Mouse (Mus musculus) CH12.LX (cell line): ENCODE measurements at regions not wholly inside any gene's neighbourhood (a gene's known extent, or its start where the extent isn't known, plus 50 kb on each side); places are given as distances from the start of the nearest gene placed in this dataset.

Experiments used
- DNase-seq: peaks from one replicate; pipeline ENCODE4 v3.0.0-alpha.2; 2013; ENCODE audit errors: extremely low read depth
- H3K27ac ChIP-seq: 2 replicates; pipeline ENCODE4 v1.5.1; 2012; ENCODE audit warnings: low read depth, mild to moderate bottlenecking, control low read depth, moderate library complexity; ENCODE audit not compliant: insufficient read depth
- H3K27me3 ChIP-seq: replicated peaks from 2 replicates; pipeline ENCODE3; 2012; ENCODE audit warnings: inconsistent platforms
- H3K36me3 ChIP-seq, 2 experiments: replicated peaks in 1 of 2; 2 replicates each; pipeline versions ENCODE3 to v1.6.1; 2012; ENCODE audit warnings: inconsistent platforms in 1 of 2, low read length in 1 of 2, mild to moderate bottlenecking in 1 of 2, mixed read lengths in 1 of 2, moderate library complexity in 1 of 2; ENCODE audit not compliant: control insufficient read depth in 1 of 2, insufficient read depth in 1 of 2
- H3K4me1 ChIP-seq, 2 experiments: 2 replicates each; pipeline ENCODE4 v1.6.1; 2012; ENCODE audit warnings: inconsistent platforms in 1 of 2, moderate library complexity in 1 of 2; ENCODE audit not compliant: insufficient read depth in 2 of 2, control insufficient read depth in 1 of 2
- H3K4me2 ChIP-seq: 2 replicates; pipeline ENCODE4 v1.6.1; 2012; ENCODE audit warnings: low read depth, mild to moderate bottlenecking, control low read depth; ENCODE audit not compliant: poor library complexity, insufficient read depth, severe bottlenecking
- H3K4me3 ChIP-seq, 3 experiments: fragments of 150-350 bp in 1 of 3; sonication (generic) in 1 of 3; replicated peaks in 1 of 3; 2 replicates each; pipeline versions ENCODE3 to v1.5.1; 2011 to 2012; ENCODE audit warnings: low read depth in 2 of 3, low read length in 2 of 3, mild to moderate bottlenecking in 2 of 3, moderate library complexity in 2 of 3, control low read depth in 1 of 3, improper control_type of control experiment in 1 of 3, inconsistent platforms in 1 of 3, mixed read lengths in 1 of 3; ENCODE audit not compliant: poor library complexity in 1 of 3
- H3K79me2 ChIP-seq: replicated peaks from 2 replicates; pipeline ENCODE4 v1.6.1; 2012; ENCODE audit warnings: mild to moderate bottlenecking, moderate library complexity; ENCODE audit not compliant: control insufficient read depth, poor library complexity, insufficient read depth, severe bottlenecking; ENCODE audit errors: extremely low read depth
- H3K9ac ChIP-seq: 2 replicates; pipeline ENCODE4 v1.6.1; 2012; ENCODE audit warnings: low read depth, mild to moderate bottlenecking, control low read depth, moderate library complexity; ENCODE audit not compliant: insufficient read depth
- H3K9me3 ChIP-seq: replicated peaks from 2 replicates; pipeline ENCODE3; 2012; ENCODE audit warnings: low read length, inconsistent platforms, mixed read lengths
- BHLHE40 ChIP-seq: IDR thresholded peaks from 2 replicates; pipeline ENCODE4 v1.6.1; 2011; ENCODE audit warnings: mild to moderate bottlenecking, low read depth, low read length, improper control_type of control experiment
- CHD1 ChIP-seq: IDR thresholded peaks from 2 replicates; pipeline ENCODE4 v1.6.1; 2012; ENCODE audit warnings: low read depth, low read length, improper control_type of control experiment, inconsistent platforms
- CHD2 ChIP-seq: IDR thresholded peaks from 2 replicates; pipeline ENCODE4 v1.6.1; 2011; ENCODE audit warnings: low read length, improper control_type of control experiment
- CTCF ChIP-seq, 2 experiments: IDR thresholded peaks in 1 of 2; conservative IDR thresholded peaks in 1 of 2; 2 replicates each; pipeline ENCODE4 v1.5.1; 2011 to 2012; ENCODE audit warnings: low read depth in 2 of 2, low read length in 2 of 2, improper control_type of control experiment in 1 of 2, inconsistent platforms in 1 of 2, mild to moderate bottlenecking in 1 of 2, moderate library complexity in 1 of 2
- HCFC1 ChIP-seq: IDR thresholded peaks from 2 replicates; pipeline ENCODE4 v1.6.1; 2012; ENCODE audit warnings: low read depth, mild to moderate bottlenecking, inconsistent platforms, low read length, improper control_type of control experiment
- IRF4 ChIP-seq: IDR thresholded peaks from 2 replicates; pipeline ENCODE4 v1.6.1; 2014; ENCODE audit warnings: low read depth, mild to moderate bottlenecking, inconsistent platforms, low read length, improper control_type of control experiment
- JUN ChIP-seq: IDR thresholded peaks from 2 replicates; pipeline ENCODE4 v1.6.1; 2011; ENCODE audit warnings: low read depth, mild to moderate bottlenecking, low read length, improper control_type of control experiment, moderate library complexity; ENCODE audit not compliant: insufficient read depth
- JUND ChIP-seq: conservative IDR thresholded peaks from 2 replicates; pipeline ENCODE4 v1.6.1; 2011; ENCODE audit warnings: low read depth, low read length, improper control_type of control experiment
- KAT2A ChIP-seq: IDR thresholded peaks from 2 replicates; pipeline ENCODE4 v1.6.1; 2012; ENCODE audit warnings: low read length, improper control_type of control experiment, inconsistent platforms; ENCODE audit not compliant: insufficient replicate concordance
- MAZ ChIP-seq: IDR thresholded peaks from 2 replicates; pipeline ENCODE4 v1.6.1; 2012; ENCODE audit warnings: low read depth, mild to moderate bottlenecking, inconsistent platforms, low read length, improper control_type of control experiment, moderate library complexity
- MXI1 ChIP-seq: IDR thresholded peaks from 2 replicates; pipeline ENCODE4 v1.6.1; 2011; ENCODE audit warnings: mild to moderate bottlenecking, low read depth, low read length, improper control_type of control experiment
- NELFE ChIP-seq: IDR thresholded peaks from 2 replicates; pipeline ENCODE4 v1.6.1; 2011; ENCODE audit warnings: low read depth, low read length, improper control_type of control experiment
- PAX5 ChIP-seq: IDR thresholded peaks from 2 replicates; pipeline ENCODE4 v1.6.1; 2012; ENCODE audit warnings: low read length, inconsistent platforms, mixed read lengths
- POLR2AphosphoS2 ChIP-seq: IDR thresholded peaks from 2 replicates; pipeline ENCODE4 v1.6.1; 2011; ENCODE audit warnings: low read depth, low read length, improper control_type of control experiment
- SMC3 ChIP-seq: IDR thresholded peaks from 2 replicates; pipeline ENCODE4 v1.6.1; 2011; ENCODE audit warnings: low read depth, low read length, improper control_type of control experiment
- TCF12 ChIP-seq: IDR thresholded peaks from 2 replicates; pipeline ENCODE4 v1.6.1; 2014; ENCODE audit warnings: low read depth, mild to moderate bottlenecking, inconsistent platforms, low read length, improper control_type of control experiment
- USF1 ChIP-seq: IDR thresholded peaks from 2 replicates; pipeline ENCODE4 v1.6.1; 2014; ENCODE audit warnings: low read depth, mild to moderate bottlenecking, inconsistent platforms, low read length, improper control_type of control experiment
- USF2 ChIP-seq: conservative IDR thresholded peaks from 2 replicates; pipeline ENCODE4 v1.6.1; 2011; ENCODE audit warnings: low read depth, low read length, improper control_type of control experiment
- ZC3H11A ChIP-seq: IDR thresholded peaks from 2 replicates; pipeline ENCODE4 v1.6.1; 2012; ENCODE audit warnings: low read depth, mild to moderate bottlenecking, inconsistent platforms, low read length, improper control_type of control experiment
- ZKSCAN1 ChIP-seq: IDR thresholded peaks from 2 replicates; pipeline ENCODE4 v1.6.1; 2012; ENCODE audit warnings: low read depth, inconsistent platforms, low read length, improper control_type of control experiment, borderline replicate concordance
- ZNF384 ChIP-seq: IDR thresholded peaks from 2 replicates; pipeline ENCODE4 v1.6.1; 2012; ENCODE audit warnings: low read depth, low read length, improper control_type of control experiment, inconsistent platforms
- dilution Hi-C: fragments of 300-500 bp; cut with MboI; formaldehyde crosslinking; loops from 2 replicates; pipeline ENCODE4 v1.14.3; 2020; ENCODE audit warnings: low sequenced_read_pairs; ENCODE audit not compliant: extremely low pct_unique_long_range_greater_than_20kb, extremely low pct_ligation_motif_present
- in situ Hi-C: fragments of 300-500 bp; cut with MboI; formaldehyde crosslinking; loops from 3 replicates; pipeline ENCODE4 v1.14.3; 2019; ENCODE audit warnings: low sequenced_read_pairs, low pct_ligation_motif_present, low pct_unique_long_range_greater_than_20kb, mixed read lengths

- H3K9me3 ChIP-seq: peaks cover 33% of the 10 kb centered on the region
- H3K36me3 ChIP-seq: no peaks in the 10 kb centered on the region
- TF ChIP-seq USF1 (no peak), BHLHE40 (no peak), CHD2 (no peak), MAZ (no peak), CTCF (conservative IDR thresholded peaks at IDR 0.05 in 1 of 2, IDR thresholded peaks at IDR 0.05 in 1 of 2; ENCODE audit: low read depth in 2 of 2, low read length in 2 of 2) (no peak), HCFC1 (no peak), CHD1 (no peak), TCF12 (no peak), USF2 (no peak), NELFE (no peak), JUN (no peak), IRF4 (no peak), JUND (no peak), ZNF384 (no peak), KAT2A (no peak)
- no peak for DNase-seq
- no peaks in the 10 kb centered on the region for H3K79me2 ChIP-seq
- in situ Hi-C loops: no loop called here
- H3K9ac ChIP-seq: no peak overlapping the region
- H3K27me3 ChIP-seq: no peaks in the 10 kb centered on the region
- dilution Hi-C loops: no loop called here
- no peak overlapping the region for H3K27ac ChIP-seq
- no peaks in the 10 kb centered on the region for H3K4me1 ChIP-seq
- no peak overlapping the region for H3K4me3 ChIP-seq
- no peak overlapping the region for H3K4me2 ChIP-seq
Observed at GRCm38 (mm10) chr11:38058896-38059295, 823.1 kb upstream of the Tenm2 start.

GRCm38 (mm10) chr11:38036582-38036981, 800.8 kb upstream of the Tenm2 start:
- Histone ChIP-seq H3K4me1 (no peaks in the 10 kb centered on the region), H3K27me3 (no peaks in the 10 kb centered on the region)
- TF ChIP-seq PAX5 (no peak), ZKSCAN1 (no peak), MXI1 (no peak), SMC3 (no peak), ZC3H11A (no peak), POLR2AphosphoS2 (no peak), KAT2A (no peak)
- TF ChIP-seq, all 38 proteins: peak for 0
- H3K79me2 ChIP-seq: no peaks in the 10 kb centered on the region
- peaks cover 40% of the 10 kb centered on the region for H3K9me3 ChIP-seq
- no peak overlapping the region for H3K4me3 ChIP-seq
- H3K27ac ChIP-seq: no peak overlapping the region
- in situ Hi-C loops (no loop called here), dilution Hi-C loops (no loop called here)
- H3K9ac ChIP-seq: no peak overlapping the region
- no peak for DNase-seq
- H3K4me2 ChIP-seq: no peak overlapping the region
- H3K36me3 ChIP-seq: no peaks in the 10 kb centered on the region
